Mouse (Mus musculus) neural tube, embryonic 15.5 days (tissue): ENCODE data around the gene Gm10135. TPM values are rescaled to one million over a fixed set of nuclear protein-coding genes. Genes with fewer than 3 reads are reported as not detected.
"Not testable (repeated sequence)": the region's sequence is repeated elsewhere in the genome, so short reads cannot be mapped to it uniquely, and the experiment has no call there.

Source experiments
- ATAC-seq: fragments of 200-750 bp; cut with Nextera tagmentation; 2 replicates; pipeline ENCODE4 v1.8.0; 2017; ENCODE audit warnings: mild to moderate bottlenecking, moderate TSS enrichment, moderate library complexity; ENCODE audit not compliant: low FRiP score
- H3K27ac ChIP-seq: fragments of 300-500 bp; sonication (generic); replicated peaks from 2 replicates; pipeline ENCODE4 v1.5.1; 2015; ENCODE audit warnings: mild to moderate bottlenecking, inconsistent platforms
- H3K27me3 ChIP-seq: fragments of 300-500 bp; sonication (generic); replicated peaks from 2 replicates; pipeline ENCODE4 v1.6.1; 2015; ENCODE audit warnings: inconsistent platforms
- H3K36me3 ChIP-seq: fragments of 300-500 bp; sonication (generic); 2 replicates; pipeline ENCODE4 v1.6.1; 2015; ENCODE audit warnings: inconsistent platforms
- H3K4me1 ChIP-seq: fragments of 300-500 bp; sonication (generic); 2 replicates; pipeline ENCODE4 v1.6.1; 2015; ENCODE audit warnings: inconsistent platforms
- H3K4me2 ChIP-seq: fragments of 300-500 bp; sonication (generic); 2 replicates; pipeline ENCODE4 v1.6.1; 2015; ENCODE audit warnings: inconsistent platforms, mild to moderate bottlenecking, moderate library complexity
- H3K4me3 ChIP-seq: fragments of 300-500 bp; sonication (generic); replicated peaks from 2 replicates; pipeline ENCODE4 v1.5.1; 2015; ENCODE audit warnings: mild to moderate bottlenecking, inconsistent platforms
- H3K9ac ChIP-seq: fragments of 300-500 bp; sonication (generic); replicated peaks from 2 replicates; pipeline ENCODE4 v1.6.1; 2015; ENCODE audit warnings: mild to moderate bottlenecking, inconsistent platforms
- H3K9me3 ChIP-seq: fragments of 300-500 bp; sonication (generic); replicated peaks from 2 replicates; pipeline ENCODE4 v1.6.1; 2016; ENCODE audit warnings: inconsistent platforms
- WGBS: fragments of 180-500 bp; shearing (Covaris S2); methylation state at CpG from one replicate; pipeline ENCODE4 v1.1.7; 2015; ENCODE audit warnings: mixed read lengths; 5-methylcytosine and 5-hydroxymethylcytosine counted together
- polyA plus RNA-seq: library from polyadenylated mRNA; unstranded; fragments of >200 nt; fragmentation: Nextera tagmentation; extraction: Ambion mirVana; gene quantifications from 2 replicates; pipeline ENCODE4 v1.2.1, GENCODE M21; 2015

Gene Gm10135
- polyA plus RNA-seq: not detected in 2 replicates

DNA sequence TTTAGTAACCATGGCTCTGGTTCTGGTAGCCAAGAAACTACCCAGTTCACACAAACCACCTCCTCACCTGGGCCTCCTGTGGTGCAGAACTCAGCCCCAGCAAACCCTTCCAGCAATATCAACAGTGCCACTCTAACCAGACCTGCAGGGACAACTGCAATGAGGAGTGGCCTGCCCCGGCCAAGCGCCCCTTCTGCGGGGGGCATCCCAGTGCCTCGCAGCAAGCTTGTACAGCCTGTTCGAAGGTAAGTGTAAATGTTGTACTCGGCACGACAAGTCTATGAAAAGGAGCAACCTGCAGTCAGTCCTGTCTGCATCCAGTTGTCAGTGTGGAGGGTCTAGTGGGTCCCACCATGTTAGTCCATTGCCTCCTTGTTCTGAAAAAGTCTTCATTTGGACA, at the start of gene Gm10135:
TSS of gene Gm10135 (minus strand) at position 101 of the 400 bp plus-strand sequence.
- Histone ChIP-seq H3K4me1 (no peaks in the 10 kb centered on the region), H3K9ac (no peak within 1 kb of the TSS), H3K36me3 (peaks cover 36% of the 10 kb centered on the region), H3K4me2 (no peak within 1 kb of the TSS), H3K27ac (no peak within 1 kb of the TSS), H3K9me3 (no peaks in the 10 kb centered on the region), H3K27me3 (no peaks in the 10 kb centered on the region), H3K4me3 (no peak within 1 kb of the TSS)
- 96% methylated on average over 7 of the region's 7 CpGs for WGBS
- ATAC-seq: no peak

DNA sequence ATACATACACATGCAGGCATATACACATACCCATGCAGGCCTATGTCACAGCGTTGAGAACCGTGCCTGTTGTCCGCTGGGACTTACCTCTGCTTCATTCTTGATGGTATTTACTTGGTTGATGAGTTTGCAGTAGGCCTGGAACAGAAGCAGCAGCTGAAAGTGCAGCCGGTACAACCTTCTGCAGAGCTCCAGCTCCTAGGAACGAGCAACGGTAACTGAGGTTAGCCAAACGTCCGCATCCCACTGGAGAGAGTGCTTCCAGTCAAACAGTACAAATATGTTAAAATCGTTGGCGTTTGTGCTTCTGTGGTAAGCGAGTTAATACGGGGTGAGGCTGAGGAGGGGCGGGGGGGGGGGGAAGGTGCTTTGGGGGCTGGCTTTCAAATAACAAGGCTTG, 49.3 kb upstream of the Gm10135 start:
- H3K4me3 ChIP-seq: no peak overlapping the region
- ATAC-seq: no peak
- H3K4me2 ChIP-seq: no peak overlapping the region
- WGBS: 96% methylated on average over 13 of the region's 13 CpGs
- H3K9ac ChIP-seq: no peak overlapping the region
- no peak overlapping the region for H3K27ac ChIP-seq
- no peaks in the 10 kb centered on the region for H3K9me3 ChIP-seq
- no peaks in the 10 kb centered on the region for H3K27me3 ChIP-seq
- no peaks in the 10 kb centered on the region for H3K4me1 ChIP-seq
- peaks cover 36% of the 10 kb centered on the region for H3K36me3 ChIP-seq

- no peak for ATAC-seq
- whole genome bisulfite sequencing: 34% methylated on average over 9 of the region's 9 CpGs
Observed at GRCm38 (mm10) chr5:73014745-73015144, 40.2 kb upstream of the Gm10135 start.

DNA sequence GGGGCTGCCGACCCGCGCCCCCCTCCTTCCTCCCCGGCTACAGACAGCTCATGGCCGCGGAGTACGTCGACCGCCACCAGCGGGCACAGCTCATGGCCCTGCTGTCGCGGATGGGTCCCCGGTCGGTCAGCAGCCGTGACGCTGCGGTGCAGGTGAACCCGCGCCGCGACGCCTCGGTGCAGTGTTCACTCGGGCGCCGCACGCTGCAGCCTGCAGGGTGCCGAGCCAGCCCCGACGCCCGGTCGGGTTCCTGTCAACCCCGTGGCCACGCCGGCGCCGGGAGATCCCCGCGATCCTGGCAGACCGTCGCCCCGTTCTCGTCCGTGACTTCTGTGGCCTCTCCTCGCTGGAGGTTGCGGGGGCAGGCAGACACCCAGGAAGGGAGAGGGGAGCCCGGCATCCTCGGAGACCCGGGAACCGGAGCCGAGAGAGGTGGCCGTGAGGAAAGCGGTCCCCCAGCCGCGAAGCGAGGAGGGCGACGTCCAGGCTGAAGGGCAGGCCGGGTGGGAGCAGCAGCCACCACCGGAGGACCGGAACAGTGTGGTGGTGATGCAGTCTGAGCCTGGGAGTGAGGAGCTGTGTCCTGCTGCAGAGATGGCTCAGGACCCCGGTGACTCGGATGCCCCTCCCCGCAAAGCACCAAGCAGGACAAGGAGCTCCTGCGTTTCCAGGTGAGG, 39.2 kb upstream of the Gm10135 start:
- H3K9me3 ChIP-seq, H3K4me1 ChIP-seq, H3K9ac ChIP-seq, H3K27ac ChIP-seq, H3K36me3 ChIP-seq, H3K27me3 ChIP-seq: not testable (repeated sequence)
- ATAC-seq: peak; percentile 68
- H3K4me3 ChIP-seq: peak overlapping the region; percentile 32
- H3K4me2 ChIP-seq: peak overlapping the region; percentile 54
- 4% methylated on average over 27 of the region's 65 CpGs for WGBS

More at GRCm38 (mm10) chr5:73014745-73015144, 40.2 kb upstream of the Gm10135 start:
- Histone ChIP-seq H3K4me3 (no peak overlapping the region), H3K4me1 (peaks cover 4% of the 10 kb centered on the region; the same call in 1 of the 2 replicates), H3K4me2 (no peak overlapping the region), H3K27ac (no peak overlapping the region), H3K9ac (no peak overlapping the region), H3K36me3 (no peaks in the 10 kb centered on the region), H3K9me3 (no peaks in the 10 kb centered on the region), H3K27me3 (no peaks in the 10 kb centered on the region)

- Histone ChIP-seq H3K4me2 (peak overlapping the region; percentile 54), H3K4me3 (peak overlapping the region; percentile 32)
- peak; percentile 30 for ATAC-seq
- 23% methylated on average over 22 of the region's 27 CpGs for WGBS
- not testable (repeated sequence) for H3K9ac ChIP-seq, H3K27me3 ChIP-seq, H3K36me3 ChIP-seq, H3K4me1 ChIP-seq, H3K9me3 ChIP-seq, H3K27ac ChIP-seq
Observed at GRCm38 (mm10) chr5:73012884-73013610, 38.5 kb upstream of the Gm10135 start.

DNA sequence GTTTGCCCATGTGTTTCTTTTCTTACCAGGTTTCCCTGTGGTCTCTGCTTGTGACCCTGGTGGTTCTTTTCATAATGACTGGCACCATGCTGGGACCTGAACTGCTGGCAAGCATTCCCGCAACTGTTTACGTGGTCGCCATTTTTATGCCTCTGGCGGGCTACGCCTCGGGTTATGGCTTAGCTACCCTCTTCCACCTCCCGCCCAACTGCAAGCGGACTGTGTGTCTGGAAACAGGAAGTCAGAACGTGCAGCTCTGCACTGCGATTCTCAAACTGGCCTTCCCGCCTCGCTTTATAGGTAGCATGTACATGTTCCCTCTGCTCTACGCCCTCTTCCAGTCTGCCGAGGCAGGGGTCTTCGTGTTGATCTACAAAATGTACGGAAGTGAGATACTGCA, 37.3 kb upstream of the Gm10135 start:
- H3K4me3 ChIP-seq: not testable (repeated sequence)

GRCm38 (mm10) chr5:73008230-73008629, 33.7 kb upstream of the Gm10135 start:
- peak overlapping the region; percentile 77; the same call in 1 of the 2 replicates for H3K4me2 ChIP-seq
- WGBS: 44% methylated on average over 8 of the region's 8 CpGs

More for the DNA sequence above, 37.3 kb upstream of the Gm10135 start:
- not testable (repeated sequence) for H3K27ac ChIP-seq, H3K4me2 ChIP-seq, H3K9me3 ChIP-seq, H3K36me3 ChIP-seq, ATAC-seq, H3K9ac ChIP-seq, H3K27me3 ChIP-seq
- peaks cover 11% of the 10 kb centered on the region for H3K4me1 ChIP-seq
- 92% methylated on average over 16 of the region's 16 CpGs for WGBS

GRCm38 (mm10) chr5:73007582-73007959, 33.1 kb upstream of the Gm10135 start:
- no peak overlapping the region for H3K9ac ChIP-seq
- 0 out of 2 replicates have a peak, but pooled peaks have one; percentile 10 for ATAC-seq
- WGBS: 37% methylated on average over 5 of the region's 5 CpGs
- peaks cover 9% of the 10 kb centered on the region for H3K4me1 ChIP-seq
- H3K27ac ChIP-seq: no peak overlapping the region
- H3K9me3 ChIP-seq: no peaks in the 10 kb centered on the region
- peak overlapping the region; percentile 77 for H3K4me2 ChIP-seq
- peak overlapping the region; percentile 47 for H3K4me3 ChIP-seq
- no peaks in the 10 kb centered on the region for H3K36me3 ChIP-seq
- H3K27me3 ChIP-seq: peaks cover 10% of the 10 kb centered on the region; the same call in 1 of the 2 replicates

More at GRCm38 (mm10) chr5:73008230-73008629, 33.7 kb upstream of the Gm10135 start:
- H3K27me3 ChIP-seq, H3K4me1 ChIP-seq, H3K9ac ChIP-seq, H3K4me3 ChIP-seq, ATAC-seq, H3K9me3 ChIP-seq, H3K36me3 ChIP-seq, H3K27ac ChIP-seq: not testable (repeated sequence)

DNA sequence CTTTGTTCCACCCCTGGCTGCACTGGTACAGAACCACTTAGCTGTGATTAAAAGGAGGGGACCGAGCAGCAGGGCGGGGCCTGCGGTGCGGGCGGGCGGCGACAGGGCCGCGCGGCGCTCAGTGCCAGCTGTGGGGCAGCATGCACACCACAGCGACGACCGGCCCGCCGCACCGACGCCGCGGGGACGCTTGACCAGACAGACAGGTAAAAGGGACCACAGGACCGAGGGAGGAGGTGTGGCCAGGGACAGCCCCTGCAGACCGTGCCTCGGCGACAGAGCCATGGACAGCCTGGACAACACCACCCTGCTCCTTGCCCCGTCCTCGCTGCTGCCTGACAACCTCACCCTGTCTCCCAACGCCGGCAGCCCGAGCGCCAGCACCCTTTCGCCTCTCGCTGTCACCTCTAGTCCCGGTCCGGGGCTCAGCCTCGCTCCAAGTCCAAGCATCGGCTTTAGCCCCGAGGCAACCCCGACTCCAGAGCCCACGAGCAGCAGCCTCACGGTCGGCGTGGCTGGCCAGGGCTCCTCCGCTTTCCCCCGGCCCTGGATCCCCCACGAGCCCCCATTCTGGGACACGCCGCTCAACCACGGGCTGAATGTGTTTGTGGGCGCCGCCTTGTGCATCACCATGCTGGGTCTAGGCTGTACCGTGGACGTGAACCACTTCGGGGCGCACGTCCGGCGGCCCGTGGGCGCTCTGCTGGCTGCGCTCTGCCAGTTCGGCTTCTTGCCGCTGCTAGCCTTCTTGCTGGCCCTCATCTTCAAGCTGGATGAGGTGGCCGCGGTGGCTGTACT, 32.5 kb upstream of the Gm10135 start, which contains the start of gene Slc10a4:
TSS of gene Slc10a4 (plus strand) at position 100 of the 798 bp plus-strand sequence.
- H3K4me1 ChIP-seq: peaks cover 9% of the 10 kb centered on the region
- H3K9me3 ChIP-seq: no peaks in the 10 kb centered on the region
- ATAC-seq: peak; percentile 84
- peak within 1 kb of the TSS; percentile 47 for H3K4me3 ChIP-seq
- H3K27ac ChIP-seq: no peak within 1 kb of the TSS
- no peaks in the 10 kb centered on the region for H3K36me3 ChIP-seq
- 5% methylated on average over 65 of the region's 65 CpGs for WGBS
- H3K9ac ChIP-seq: peak within 1 kb of the TSS; percentile 51
- H3K4me2 ChIP-seq: peak within 1 kb of the TSS; percentile 77
- H3K27me3 ChIP-seq: peaks cover 10% of the 10 kb centered on the region; the same call in 1 of the 2 replicates

DNA sequence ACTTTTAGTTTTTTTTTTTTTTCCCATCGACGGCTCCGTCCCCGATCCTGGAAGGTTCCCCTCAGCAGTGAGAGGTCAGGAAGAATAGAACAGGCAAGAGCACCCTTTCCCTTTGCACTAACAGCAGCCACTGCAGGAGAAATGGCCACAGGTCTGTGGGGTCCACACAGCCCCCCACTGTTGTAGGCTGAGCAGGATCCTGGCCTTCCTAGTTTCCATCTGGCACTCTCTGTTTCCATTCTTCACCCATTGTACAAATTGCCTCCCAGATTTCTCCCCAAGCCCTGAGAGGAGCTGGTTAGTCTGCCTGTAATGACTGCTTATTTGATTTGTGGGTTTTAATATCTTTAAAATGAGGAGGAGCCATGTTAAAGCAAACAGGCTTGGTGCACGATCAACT, 29.5 kb upstream of the Gm10135 start:
- H3K4me3 ChIP-seq: no peak overlapping the region
- peaks cover 9% of the 10 kb centered on the region for H3K4me1 ChIP-seq
- H3K27me3 ChIP-seq: peaks cover 10% of the 10 kb centered on the region; the same call in 1 of the 2 replicates
- H3K9ac ChIP-seq: no peak overlapping the region
- H3K9me3 ChIP-seq: no peaks in the 10 kb centered on the region
- H3K27ac ChIP-seq: no peak overlapping the region
- 83% methylated on average over 5 of the region's 5 CpGs for WGBS
- H3K4me2 ChIP-seq: no peak overlapping the region
- H3K36me3 ChIP-seq: no peaks in the 10 kb centered on the region
- ATAC-seq: no peak

GRCm38 (mm10) chr5:72998546-72998945, 24.0 kb upstream of the Gm10135 start:
- not testable (repeated sequence) for H3K27me3 ChIP-seq, H3K27ac ChIP-seq, H3K4me2 ChIP-seq, H3K9me3 ChIP-seq, H3K4me3 ChIP-seq, H3K9ac ChIP-seq, H3K4me1 ChIP-seq, ATAC-seq, H3K36me3 ChIP-seq
- WGBS: 95% methylated on average over 1 of the region's 1 CpGs
